Mouse (Mus musculus) MEL (cell line): ENCODE measurements at regions not wholly inside any gene's neighbourhood (a gene's known extent, or its start where the extent isn't known, plus 50 kb on each side); places are given as distances from the start of the nearest gene placed in this dataset.

Experiments used
- DNase-seq: peaks from one replicate; pipeline ENCODE4 v3.0.0; 2011; ENCODE audit warnings: low read depth, low spot score
- H3K27ac ChIP-seq: 2 replicates; pipeline ENCODE4 v1.5.1; 2012; ENCODE audit warnings: low read depth, mild to moderate bottlenecking, control low read depth, low read length, moderate library complexity; ENCODE audit not compliant: control insufficient read depth
- H3K27me3 ChIP-seq, 2 experiments: fragments of 150-350 bp in 1 of 2; sonication (generic) in 1 of 2; 2 replicates each; pipeline ENCODE4 v1.6.1; 2012; ENCODE audit warnings: low read length in 2 of 2, mild to moderate bottlenecking in 2 of 2, improper control_type of control experiment in 1 of 2, moderate library complexity in 1 of 2; ENCODE audit not compliant: insufficient read depth in 2 of 2, control insufficient read depth in 1 of 2
- H3K36me3 ChIP-seq, 2 experiments: 2 replicates each; pipeline ENCODE4 v1.6.1; 2012 to 2014; ENCODE audit warnings: low read length in 2 of 2, improper control_type of control experiment in 1 of 2, inconsistent platforms in 1 of 2, mild to moderate bottlenecking in 1 of 2; ENCODE audit not compliant: insufficient read depth in 2 of 2, control insufficient read depth in 1 of 2
- H3K4me1 ChIP-seq, 2 experiments: fragments of 150-350 bp in 1 of 2; sonication (generic) in 1 of 2; 2 replicates each; pipeline ENCODE4 v1.6.1; 2012; ENCODE audit warnings: low read length in 2 of 2, improper control_type of control experiment in 1 of 2, mild to moderate bottlenecking in 1 of 2; ENCODE audit not compliant: insufficient read depth in 2 of 2, control insufficient read depth in 1 of 2
- H3K4me3 ChIP-seq, 2 experiments: fragments of 150-350 bp in 1 of 2; sonication (generic) in 1 of 2; 2 replicates each; pipeline ENCODE4 v1.5.1; 2012; ENCODE audit warnings: low read depth in 2 of 2, low read length in 2 of 2, mild to moderate bottlenecking in 2 of 2, moderate library complexity in 2 of 2, control low read depth in 1 of 2, improper control_type of control experiment in 1 of 2; ENCODE audit not compliant: control insufficient read depth in 1 of 2, insufficient read depth in 1 of 2
- H3K79me2 ChIP-seq: 2 replicates; pipeline ENCODE4 v1.6.1; 2012; ENCODE audit warnings: mild to moderate bottlenecking, low read length, moderate library complexity; ENCODE audit not compliant: control insufficient read depth, poor library complexity, insufficient read depth
- H3K9ac ChIP-seq: 2 replicates; pipeline ENCODE4 v1.6.1; 2012; ENCODE audit warnings: low read depth, mild to moderate bottlenecking, control low read depth, low read length, moderate library complexity; ENCODE audit not compliant: control insufficient read depth, poor library complexity, severe bottlenecking
- H3K9me3 ChIP-seq: fragments of 150-350 bp; sonication (generic); replicated peaks from 2 replicates; pipeline ENCODE4 v1.6.1; 2012; ENCODE audit warnings: mild to moderate bottlenecking, low read length, improper control_type of control experiment, moderate library complexity; ENCODE audit not compliant: insufficient read depth
- BHLHE40 ChIP-seq: IDR thresholded peaks from 2 replicates; pipeline ENCODE4 v1.6.1; 2012; ENCODE audit warnings: low read depth, mild to moderate bottlenecking, inconsistent platforms, low read length, improper control_type of control experiment, borderline replicate concordance
- CHD2 ChIP-seq: IDR thresholded peaks from 2 replicates; pipeline ENCODE4 v1.6.1; 2011; ENCODE audit warnings: low read length, improper control_type of control experiment
- CTCF ChIP-seq, 3 experiments: IDR thresholded peaks in 2 of 3; conservative IDR thresholded peaks in 1 of 3; 2 replicates each; pipeline ENCODE4 v1.5.1; 2011 to 2012; ENCODE audit warnings: low read length in 3 of 3, low read depth in 2 of 3, mild to moderate bottlenecking in 2 of 3, improper control_type of control experiment in 1 of 3, inconsistent platforms in 1 of 3, mixed read lengths in 1 of 3, moderate library complexity in 1 of 3; ENCODE audit not compliant: control insufficient read depth in 1 of 3, insufficient read depth in 1 of 3, poor library complexity in 1 of 3, severe bottlenecking in 1 of 3
- E2F4 ChIP-seq: IDR thresholded peaks from 2 replicates; pipeline ENCODE4 v1.6.1; 2011; ENCODE audit warnings: low read depth, low read length, improper control_type of control experiment, borderline replicate concordance
- ELF1 ChIP-seq: IDR thresholded peaks from 2 replicates; pipeline ENCODE4 v1.6.1; 2014; ENCODE audit warnings: low read depth, mild to moderate bottlenecking, inconsistent platforms, low read length, improper control_type of control experiment, moderate library complexity
- ETS1 ChIP-seq: IDR thresholded peaks from 2 replicates; pipeline ENCODE4 v1.6.1; 2012; ENCODE audit warnings: low read depth, mild to moderate bottlenecking, inconsistent platforms, low read length, improper control_type of control experiment, moderate library complexity
- GATA1 ChIP-seq: IDR thresholded peaks from 2 replicates; pipeline ENCODE4 v1.6.1; 2011; ENCODE audit warnings: low read depth, low read length, improper control_type of control experiment
- HCFC1 ChIP-seq: IDR thresholded peaks from 2 replicates; pipeline ENCODE4 v1.6.1; 2012; ENCODE audit warnings: low read depth, mild to moderate bottlenecking, inconsistent platforms, low read length, improper control_type of control experiment, moderate library complexity
- MAX ChIP-seq: IDR thresholded peaks from 2 replicates; pipeline ENCODE4 v1.6.1; 2011; ENCODE audit warnings: low read length, improper control_type of control experiment
- MAZ ChIP-seq: IDR thresholded peaks from 2 replicates; pipeline ENCODE4 v1.6.1; 2012; ENCODE audit warnings: low read depth, mild to moderate bottlenecking, inconsistent platforms, low read length, improper control_type of control experiment
- MEF2A ChIP-seq: IDR thresholded peaks from 2 replicates; pipeline ENCODE4 v1.6.1; 2014; ENCODE audit warnings: low read depth, mild to moderate bottlenecking, inconsistent platforms, low read length, improper control_type of control experiment; ENCODE audit not compliant: poor library complexity, insufficient replicate concordance, severe bottlenecking; ENCODE audit errors: extremely low read depth
- MXI1 ChIP-seq: IDR thresholded peaks from 2 replicates; pipeline ENCODE4 v1.6.1; 2011; ENCODE audit warnings: mild to moderate bottlenecking, low read depth, low read length, improper control_type of control experiment
- MYB ChIP-seq: IDR thresholded peaks from 2 replicates; pipeline ENCODE4 v1.6.1; 2011; ENCODE audit warnings: mild to moderate bottlenecking, low read depth, low read length, improper control_type of control experiment
- NELFE ChIP-seq: IDR thresholded peaks from 2 replicates; pipeline ENCODE4 v1.6.1; 2011; ENCODE audit warnings: low read depth, low read length, improper control_type of control experiment
- RAD21 ChIP-seq: IDR thresholded peaks from 2 replicates; pipeline ENCODE4 v1.6.1; 2011; ENCODE audit warnings: mild to moderate bottlenecking, low read depth, low read length, improper control_type of control experiment
- RCOR1 ChIP-seq: IDR thresholded peaks from 2 replicates; pipeline ENCODE4 v1.6.1; 2012; ENCODE audit warnings: low read depth, mild to moderate bottlenecking, inconsistent platforms, low read length, improper control_type of control experiment
- SIN3A ChIP-seq: IDR thresholded peaks from 2 replicates; pipeline ENCODE4 v1.6.1; 2012; ENCODE audit warnings: low read length, improper control_type of control experiment, inconsistent platforms
- SMC3 ChIP-seq: IDR thresholded peaks from 2 replicates; pipeline ENCODE4 v1.6.1; 2011; ENCODE audit warnings: low read depth, low read length, improper control_type of control experiment
- TBP ChIP-seq: IDR thresholded peaks from 2 replicates; pipeline ENCODE4 v1.8.0; 2011; ENCODE audit warnings: low read depth, low read length, improper control_type of control experiment
- TCF12 ChIP-seq: IDR thresholded peaks from 2 replicates; pipeline ENCODE4 v1.6.1; 2014; ENCODE audit warnings: low read depth, mild to moderate bottlenecking, inconsistent platforms, low read length, improper control_type of control experiment, moderate library complexity
- UBTF ChIP-seq: IDR thresholded peaks from 2 replicates; pipeline ENCODE4 v1.6.1; 2012; ENCODE audit warnings: low read depth, mild to moderate bottlenecking, inconsistent platforms, low read length, improper control_type of control experiment, moderate library complexity, borderline replicate concordance; ENCODE audit not compliant: insufficient read depth
- USF1 ChIP-seq: IDR thresholded peaks from 2 replicates; pipeline ENCODE4 v1.6.1; 2014; ENCODE audit warnings: low read depth, mild to moderate bottlenecking, inconsistent platforms, low read length, improper control_type of control experiment, moderate library complexity
- USF2 ChIP-seq, 2 experiments: IDR thresholded peaks; 2 replicates each; pipeline ENCODE4 v1.6.1; 2011 to 2012; ENCODE audit warnings: improper control_type of control experiment in 2 of 2, low read length in 2 of 2, borderline replicate concordance in 1 of 2, inconsistent platforms in 1 of 2, low read depth in 1 of 2, mild to moderate bottlenecking in 1 of 2; ENCODE audit not compliant: insufficient read depth in 1 of 2
- ZC3H11A ChIP-seq: IDR thresholded peaks from 2 replicates; pipeline ENCODE4 v1.6.1; 2012; ENCODE audit warnings: low read depth, mild to moderate bottlenecking, inconsistent platforms, low read length, improper control_type of control experiment
- ZKSCAN1 ChIP-seq: IDR thresholded peaks from 2 replicates; pipeline ENCODE4 v1.6.1; 2012; ENCODE audit warnings: low read depth, mild to moderate bottlenecking, inconsistent platforms, low read length, improper control_type of control experiment, moderate library complexity
- ZMIZ1 ChIP-seq: IDR thresholded peaks from 2 replicates; pipeline ENCODE4 v1.6.1; 2012; ENCODE audit warnings: low read depth, mild to moderate bottlenecking, inconsistent platforms, low read length, improper control_type of control experiment, moderate library complexity
- ZNF384 ChIP-seq: IDR thresholded peaks from 2 replicates; pipeline ENCODE4 v1.6.1; 2012; ENCODE audit warnings: low read depth, mild to moderate bottlenecking, inconsistent platforms, low read length, improper control_type of control experiment

GRCm38 (mm10) chr9:41791501-41792172 is 332.5 kb downstream of the Sorl1 start:
- Histone ChIP-seq H3K27me3 (no peaks in the 10 kb centered on the region), H3K4me1 (no peaks in the 10 kb centered on the region), H3K9me3 (no peaks in the 10 kb centered on the region), H3K36me3 (no peaks in the 10 kb centered on the region), H3K9ac (no peak overlapping the region), H3K79me2 (no peaks in the 10 kb centered on the region), H3K27ac (no peak overlapping the region), H3K4me3 (no peak overlapping the region)
- TF ChIP-seq E2F4 (no peak), MEF2A (no peak), MYB (no peak), ZMIZ1 (no peak), MAX (no peak), ZNF384 (no peak), ZKSCAN1 (no peak), ZC3H11A (no peak), TCF12 (no peak), UBTF (no peak), SIN3A (no peak), GATA1 (no peak), RAD21 (no peak), BHLHE40 (no peak), TBP (no peak), RCOR1 (no peak), CHD2 (no peak), MXI1 (no peak)
- DNase-seq = no peak

GRCm38 (mm10) chr9:41785131-41785530 is 339.0 kb downstream of the Sorl1 start:
- no peak overlapping the region for H3K4me3 ChIP-seq
- no peaks in the 10 kb centered on the region for H3K9me3 ChIP-seq
- no peak overlapping the region for H3K27ac ChIP-seq
- H3K9ac ChIP-seq = no peak overlapping the region
- no peaks in the 10 kb centered on the region for H3K4me1 ChIP-seq
- no peaks in the 10 kb centered on the region for H3K27me3 ChIP-seq
- H3K36me3 ChIP-seq = no peaks in the 10 kb centered on the region
- TF ChIP-seq NELFE = no peak
- no peak for TF ChIP-seq HCFC1
- TF ChIP-seq MXI1 = no peak
- TF ChIP-seq CTCF (IDR thresholded peaks at IDR 0.05 in 2 of 3, conservative IDR thresholded peaks at IDR 0.05 in 1 of 3; ENCODE audit: control insufficient read depth in 1 of 3, insufficient read depth in 1 of 3, low read depth in 2 of 3, low read length in 3 of 3, poor library complexity in 1 of 3, severe bottlenecking in 1 of 3) = no peak
- no peak for TF ChIP-seq USF1
- TF ChIP-seq ETS1 = no peak
- TF ChIP-seq UBTF = no peak
- no peak for TF ChIP-seq ELF1
- TF ChIP-seq ZNF384 = no peak
- no peak for TF ChIP-seq SMC3
- TF ChIP-seq USF2 (IDR thresholded peaks at IDR 0.05; ENCODE audit: borderline replicate concordance in 1 of 2, insufficient read depth in 1 of 2, low read depth in 1 of 2, low read length in 2 of 2) = no peak
- TF ChIP-seq RAD21 = no peak
- TF ChIP-seq BHLHE40 = no peak
- TF ChIP-seq MAZ = no peak
- no peak for TF ChIP-seq RCOR1
- TF ChIP-seq SIN3A = no peak
- TF ChIP-seq ZMIZ1 = no peak
- no peak for TF ChIP-seq MYB
- no peak for TF ChIP-seq GATA1
- no peaks in the 10 kb centered on the region for H3K79me2 ChIP-seq
- DNase-seq = no peak
